Mouse (Mus musculus): ENCODE results near the gene Phactr1. TPM values are rescaled to one million over a fixed set of nuclear protein-coding genes. Genes with fewer than 3 reads are reported as not detected.

The Phactr1 gene
- polyA plus RNA-seq, 1 experiment from 2014 or later, result 0.34 TPM

DNA sequence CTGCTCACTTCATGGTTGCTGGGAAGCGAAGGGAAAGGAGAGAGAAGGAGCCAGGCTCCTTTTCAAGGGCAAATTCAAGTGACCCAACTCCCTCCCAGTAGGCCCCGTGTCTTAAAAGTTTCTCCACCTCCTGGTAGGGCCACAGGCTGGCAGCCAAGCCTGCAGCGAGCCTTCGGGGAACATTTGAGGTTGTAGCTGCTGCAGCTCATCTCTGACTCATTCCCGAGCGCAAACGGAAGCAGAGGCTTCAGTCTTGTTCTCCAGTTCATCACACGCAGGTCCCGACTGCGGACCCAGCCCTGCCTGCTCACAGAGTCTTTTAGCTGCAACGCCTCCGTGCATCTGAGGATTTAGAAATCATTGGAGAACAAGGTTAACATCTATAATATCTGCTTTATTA is 226.6 kb downstream of the Phactr1 start:
- no peak overlapping the region for H3K27ac ChIP-seq
- 93% methylated on average over 12 of the region's 12 CpGs for WGBS (ENCODE audit: missing documents)
- no peak overlapping the region for H3K4me3 ChIP-seq (ENCODE audit: inconsistent target)
- no peaks in the 10 kb centered on the region for H3K36me3 ChIP-seq (ENCODE audit: inconsistent target)
- H3K79me2 ChIP-seq (ENCODE audit: inconsistent target), result no peaks in the 10 kb centered on the region

DNA sequence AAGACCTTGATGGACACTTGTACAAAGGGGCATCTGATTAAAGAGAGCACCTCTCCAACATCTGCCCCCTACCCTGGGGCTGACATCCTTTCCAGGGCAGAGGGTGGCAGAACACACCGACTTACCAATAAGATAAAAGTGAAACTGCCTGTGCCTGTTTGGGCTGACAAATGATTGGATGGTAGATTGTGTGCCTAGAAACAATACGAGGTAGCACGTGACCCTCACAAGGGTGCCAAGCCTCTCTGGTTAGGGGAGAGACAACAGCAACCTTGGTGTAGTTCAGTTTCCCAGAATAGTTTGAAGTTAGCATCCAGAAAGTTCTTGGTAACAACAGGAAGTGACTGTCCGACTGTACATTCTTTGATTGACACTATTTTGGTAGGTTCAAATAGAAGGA is 234.7 kb downstream of the Phactr1 start:
- Histone ChIP-seq H3K36me3 (ENCODE audit: inconsistent target) (no peaks in the 10 kb centered on the region), H3K27ac (no peak overlapping the region), H3K4me3 (ENCODE audit: inconsistent target) (no peak overlapping the region), H3K79me2 (ENCODE audit: inconsistent target) (no peaks in the 10 kb centered on the region)
- 33% methylated on average over 4 of the region's 4 CpGs for WGBS (ENCODE audit: missing documents)

DNA sequence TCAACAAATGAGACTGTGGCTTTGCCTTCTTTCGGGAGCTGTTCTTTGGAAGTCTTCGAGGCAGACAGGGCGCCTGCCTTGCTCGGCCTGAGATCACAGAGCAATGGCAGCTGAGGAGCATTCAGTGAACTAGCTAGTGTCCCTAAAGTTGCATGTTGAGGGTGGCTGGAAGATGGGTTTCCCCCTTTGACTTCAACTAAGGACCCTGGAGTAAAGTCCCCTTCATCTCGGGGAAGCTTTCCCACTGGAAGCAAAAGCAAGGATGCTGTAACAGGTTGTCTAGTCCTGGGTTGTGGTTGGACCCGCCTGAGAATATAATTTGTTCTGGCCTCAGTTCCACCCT is 235.4 kb downstream of the Phactr1 start:
- Histone ChIP-seq H3K36me3 (ENCODE audit: inconsistent target) (no peaks in the 10 kb centered on the region), H3K4me3 (ENCODE audit: inconsistent target) (no peak overlapping the region), H3K27ac (no peak overlapping the region), H3K79me2 (ENCODE audit: inconsistent target) (no peaks in the 10 kb centered on the region)
- WGBS (ENCODE audit: missing documents), result 37% methylated on average over 6 of the region's 6 CpGs

DNA sequence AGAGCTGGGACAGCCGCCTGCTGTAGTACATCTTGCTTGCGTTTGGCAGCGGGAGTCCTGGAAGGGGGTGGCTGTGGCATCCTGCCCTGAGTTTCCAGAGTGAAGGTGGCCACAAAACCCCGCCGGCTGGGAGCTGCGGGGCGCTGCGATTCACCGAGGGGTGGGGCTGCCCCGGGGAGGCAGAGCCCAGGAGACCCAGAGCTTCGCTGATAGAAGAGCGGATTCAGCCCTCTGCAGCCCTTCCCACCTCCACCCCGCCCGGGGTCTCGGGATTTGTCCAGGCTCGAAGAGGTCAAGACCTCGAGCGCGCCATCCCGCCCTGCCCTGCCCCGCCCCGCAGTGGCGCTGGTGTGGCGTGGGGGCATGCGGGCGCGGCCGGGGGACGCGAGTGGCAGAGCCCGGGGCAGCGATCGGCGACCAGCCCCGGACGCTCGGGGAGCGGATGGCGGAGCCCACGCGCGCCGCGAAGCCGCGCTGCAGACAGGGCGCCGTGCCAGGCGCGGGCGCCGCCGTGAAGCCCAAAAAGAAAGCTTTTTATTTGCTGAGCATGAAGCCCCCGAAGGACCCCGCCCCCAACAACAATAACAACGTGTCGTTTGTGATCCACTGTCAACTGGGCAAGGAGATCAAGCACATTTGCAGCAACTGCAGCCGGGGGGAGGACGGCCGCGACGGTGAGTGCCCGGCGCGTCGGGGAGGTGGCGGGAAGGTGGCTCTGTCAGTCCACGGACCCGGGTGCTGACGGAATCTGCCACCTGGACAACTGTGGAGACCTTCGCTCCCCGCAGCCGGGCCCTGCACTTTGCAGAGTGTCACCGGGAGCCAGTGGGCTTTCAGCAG is 236.0 kb downstream of the Phactr1 start:
- Histone ChIP-seq H3K4me3 (ENCODE audit: inconsistent target) (no peak overlapping the region), H3K79me2 (ENCODE audit: inconsistent target) (no peaks in the 10 kb centered on the region)
- WGBS (ENCODE audit: missing documents), result 3% methylated on average over 59 of the region's 74 CpGs

DNA sequence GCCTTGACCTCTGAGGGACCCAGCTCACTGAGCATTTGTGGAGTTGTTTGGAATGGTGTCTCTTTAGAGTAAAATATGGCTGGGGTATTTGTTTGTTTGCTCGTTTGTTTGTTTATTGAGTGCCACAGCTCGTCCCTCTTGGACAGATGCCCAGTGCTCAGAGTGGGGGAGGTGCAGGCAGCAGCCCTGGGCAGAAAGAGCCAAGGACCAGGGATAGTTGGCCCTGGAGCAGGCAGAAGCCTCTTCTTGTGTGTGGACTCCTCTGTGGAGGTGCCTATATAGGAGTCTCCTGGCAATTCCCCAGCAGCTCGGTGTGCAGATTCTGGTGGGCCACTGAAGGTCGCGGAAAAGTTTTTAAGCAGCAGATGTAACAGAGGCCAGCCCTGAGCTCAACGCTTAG is 236.8 kb downstream of the Phactr1 start:
- no peaks in the 10 kb centered on the region for H3K79me2 ChIP-seq (ENCODE audit: inconsistent target)
- no peak overlapping the region for H3K4me3 ChIP-seq (ENCODE audit: inconsistent target)
- H3K36me3 ChIP-seq (ENCODE audit: inconsistent target), result no peaks in the 10 kb centered on the region
- 71% methylated on average over 6 of the region's 6 CpGs for WGBS (ENCODE audit: missing documents)
- H3K27ac ChIP-seq, result no peak overlapping the region

More for the DNA sequence above, 236.0 kb downstream of the Phactr1 start:
- H3K36me3 ChIP-seq (ENCODE audit: inconsistent target), result no peaks in the 10 kb centered on the region
- no peak overlapping the region for H3K27ac ChIP-seq

DNA sequence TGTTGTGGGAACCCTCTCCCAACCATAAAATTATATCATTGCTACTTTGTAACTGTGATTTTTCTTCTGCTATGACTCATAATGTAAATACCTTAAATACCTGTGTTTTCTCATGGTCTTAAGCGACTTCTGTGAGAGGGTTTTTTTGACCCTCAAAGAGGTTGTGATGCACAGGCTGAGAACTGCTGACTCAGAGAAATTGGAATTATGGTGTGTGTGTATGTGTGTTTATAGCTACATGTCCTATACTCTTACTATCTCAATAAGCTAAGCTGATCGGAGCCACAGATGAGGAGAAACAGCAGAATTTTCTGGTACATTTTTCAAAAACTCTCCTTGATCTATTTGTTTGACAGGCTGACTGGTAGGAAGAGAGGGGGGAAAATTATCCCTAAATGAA is 239.6 kb downstream of the Phactr1 start:
- WGBS (ENCODE audit: missing documents), result 93% methylated on average over 2 of the region's 2 CpGs
- Histone ChIP-seq H3K27ac (no peak overlapping the region), H3K4me3 (ENCODE audit: inconsistent target) (no peak overlapping the region), H3K79me2 (ENCODE audit: inconsistent target) (no peaks in the 10 kb centered on the region), H3K36me3 (ENCODE audit: inconsistent target) (no peaks in the 10 kb centered on the region)

DNA sequence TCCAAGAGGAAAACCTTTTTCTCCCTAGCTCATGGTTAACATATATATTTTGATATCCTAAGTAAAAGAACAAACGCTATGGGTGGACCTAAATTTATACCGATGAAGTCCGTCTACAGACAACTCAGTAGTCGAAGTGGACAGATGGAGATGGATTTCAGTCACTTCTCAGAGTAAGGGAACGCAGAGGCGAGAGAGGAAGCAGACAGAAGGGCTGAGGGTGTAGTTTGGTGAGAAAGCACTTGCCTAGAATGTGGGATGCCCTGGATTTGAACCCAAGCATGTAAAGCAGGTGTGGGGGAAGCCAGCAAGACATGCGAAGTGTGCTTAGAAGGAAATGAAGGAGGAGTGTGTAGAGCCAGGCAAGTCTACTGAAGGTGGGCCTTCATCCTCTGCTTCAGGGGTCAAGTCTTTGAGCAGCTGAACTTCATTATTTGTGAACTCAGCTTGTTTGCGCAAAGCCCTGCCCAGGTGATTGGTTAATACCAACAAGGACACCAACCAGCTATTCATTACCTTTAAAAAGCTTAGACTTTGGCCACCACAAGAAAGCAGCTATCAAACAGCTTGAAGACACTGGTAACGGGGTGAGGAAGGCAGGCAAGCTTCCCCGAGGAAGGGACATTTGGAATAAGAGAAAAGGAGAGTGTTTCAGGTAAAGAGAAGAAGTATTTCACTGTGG is 241.5 kb downstream of the Phactr1 start:
- H3K36me3 ChIP-seq (ENCODE audit: inconsistent target), result no peaks in the 10 kb centered on the region
- H3K27ac ChIP-seq, result no peak overlapping the region
- no peaks in the 10 kb centered on the region for H3K79me2 ChIP-seq (ENCODE audit: inconsistent target)
- H3K4me3 ChIP-seq (ENCODE audit: inconsistent target), result no peak overlapping the region
- WGBS (ENCODE audit: missing documents), result 92% methylated on average over 9 of the region's 10 CpGs

DNA sequence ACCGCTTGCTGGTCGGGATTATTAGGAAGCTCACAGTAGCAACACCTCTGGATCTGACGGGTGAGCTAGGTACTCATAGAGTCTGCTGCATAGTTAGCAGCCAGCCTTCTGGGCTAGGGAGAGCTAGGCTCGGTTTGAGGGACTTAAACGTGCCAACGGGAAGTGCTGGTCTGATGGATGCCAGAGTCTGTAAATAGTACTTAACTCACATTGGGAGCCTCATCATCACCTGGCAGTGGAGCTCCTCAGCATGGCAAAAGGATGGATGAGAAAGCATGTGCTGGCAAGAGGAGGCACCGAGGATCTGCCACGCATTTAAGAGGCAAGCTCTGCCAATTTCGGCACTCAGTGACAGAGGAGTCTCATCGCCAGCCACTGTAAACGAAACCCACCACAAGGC is 247.4 kb downstream of the Phactr1 start:
- no peaks in the 10 kb centered on the region for H3K79me2 ChIP-seq (ENCODE audit: inconsistent target)
- WGBS (ENCODE audit: missing documents), result 90% methylated on average over 11 of the region's 11 CpGs
- no peak overlapping the region for H3K27ac ChIP-seq
- no peak overlapping the region for H3K4me3 ChIP-seq (ENCODE audit: inconsistent target)
- no peaks in the 10 kb centered on the region for H3K36me3 ChIP-seq (ENCODE audit: inconsistent target)

DNA sequence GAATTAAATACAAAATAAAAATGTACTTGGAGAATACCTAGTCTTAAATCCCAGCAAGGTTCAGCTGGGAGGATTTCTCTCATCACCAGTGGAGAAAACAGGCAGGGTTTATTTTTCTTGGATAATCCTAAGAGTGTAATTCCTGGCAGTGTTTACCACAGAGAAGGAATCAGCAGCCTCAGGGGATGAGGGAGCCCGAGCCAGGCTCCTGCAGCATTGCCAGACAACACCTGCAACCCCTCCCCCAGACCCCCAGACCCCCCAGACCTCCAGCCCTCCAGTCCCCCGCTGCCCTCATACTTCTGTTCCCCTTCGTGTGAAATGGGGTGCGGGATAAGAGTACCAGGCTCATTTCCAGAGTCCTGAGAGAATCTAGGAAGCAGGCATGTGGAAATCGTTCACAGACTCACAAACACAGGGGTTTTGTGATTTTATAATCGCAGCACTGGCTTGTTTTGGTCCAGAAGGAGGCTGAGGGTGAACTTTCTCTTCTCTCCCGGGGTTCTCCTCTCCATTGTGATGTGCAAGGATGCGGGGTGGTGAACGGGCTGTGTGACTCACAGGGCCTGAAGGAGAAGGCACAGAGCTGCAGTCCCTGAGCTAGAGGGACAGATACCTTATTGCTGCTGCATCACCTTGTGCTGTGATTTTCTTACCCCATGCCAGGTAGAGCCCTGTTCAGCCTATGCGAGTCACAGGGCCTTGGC is 249.3 kb downstream of the Phactr1 start:
- no peaks in the 10 kb centered on the region for H3K79me2 ChIP-seq (ENCODE audit: inconsistent target)
- no peak overlapping the region for H3K27ac ChIP-seq
- 61% methylated on average over 10 of the region's 10 CpGs for WGBS (ENCODE audit: missing documents)
- H3K4me3 ChIP-seq (ENCODE audit: inconsistent target), result no peak overlapping the region
- H3K36me3 ChIP-seq (ENCODE audit: inconsistent target), result no peaks in the 10 kb centered on the region

DNA sequence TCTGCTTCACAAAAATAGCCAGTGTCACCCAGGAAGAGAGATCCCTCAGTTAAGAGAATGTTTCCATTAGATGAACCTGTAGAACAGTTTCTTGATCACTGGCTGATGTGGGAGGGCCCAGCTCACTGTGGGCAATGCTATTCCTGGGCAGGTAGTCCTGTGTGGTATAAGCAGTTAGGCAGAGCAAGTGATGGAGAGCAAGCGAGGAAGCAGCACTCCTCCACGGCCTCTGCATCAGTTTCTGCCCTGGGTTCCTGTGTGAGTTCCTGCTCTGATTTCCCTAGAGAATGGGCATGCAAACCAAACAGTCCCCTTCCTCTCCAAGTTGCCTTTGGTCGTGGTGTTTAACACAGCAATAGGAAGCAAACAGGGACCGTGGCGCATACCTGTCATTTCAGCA is 251.6 kb downstream of the Phactr1 start:
- no peaks in the 10 kb centered on the region for H3K79me2 ChIP-seq (ENCODE audit: inconsistent target)
- H3K27ac ChIP-seq, result no peak overlapping the region
- no peak overlapping the region for H3K4me3 ChIP-seq (ENCODE audit: inconsistent target)
- H3K36me3 ChIP-seq (ENCODE audit: inconsistent target), result no peaks in the 10 kb centered on the region
- 91% methylated on average over 5 of the region's 5 CpGs for WGBS (ENCODE audit: missing documents)

DNA sequence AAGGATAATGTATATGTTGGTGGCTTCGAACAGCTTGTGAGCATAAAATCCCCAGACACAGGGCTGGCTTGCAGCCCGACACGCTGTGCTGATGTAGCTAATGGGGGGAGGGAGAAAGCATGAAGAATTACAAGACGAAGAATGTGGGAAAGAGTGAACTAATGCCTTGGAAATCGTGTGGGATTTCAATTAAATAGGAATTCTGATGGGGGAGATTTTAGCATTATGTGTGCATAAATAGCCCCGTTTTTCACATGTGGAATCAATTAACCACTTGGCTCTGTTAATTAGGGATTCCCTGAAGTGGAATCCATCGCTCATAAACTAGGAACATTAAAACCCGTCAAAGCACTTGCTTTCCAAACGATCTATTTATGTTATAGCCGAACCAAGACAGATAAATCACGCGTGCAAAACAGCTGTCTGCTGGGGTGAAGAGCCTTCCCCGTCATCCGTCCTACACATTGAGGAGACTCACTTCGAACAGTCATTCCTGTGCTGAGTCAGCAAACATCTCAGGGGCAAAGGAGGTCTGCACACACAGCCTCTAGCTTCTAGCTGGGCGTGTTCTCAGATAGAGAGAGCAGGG is 254.2 kb downstream of the Phactr1 start:
- no peaks in the 10 kb centered on the region for H3K36me3 ChIP-seq (ENCODE audit: inconsistent target)

DNA sequence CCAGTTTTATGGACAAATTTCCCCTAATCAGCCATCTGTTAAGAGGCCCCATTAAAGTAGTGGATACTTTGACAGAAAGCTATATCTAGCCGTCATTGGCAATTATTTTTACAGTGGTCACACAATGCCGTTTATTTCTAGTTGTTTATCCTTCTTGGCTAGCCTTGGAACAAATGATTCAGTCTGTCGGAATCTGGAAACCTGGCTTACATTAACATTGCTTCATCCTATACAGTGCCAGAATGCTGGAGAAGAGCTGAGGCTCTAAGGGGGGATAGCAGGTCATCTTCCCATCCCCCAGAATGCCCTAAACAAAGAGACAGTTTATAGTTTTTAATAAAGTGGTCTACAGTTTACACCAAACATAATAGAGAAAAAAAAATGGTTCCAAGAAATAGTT is 257.4 kb downstream of the Phactr1 start:
- no peak overlapping the region for H3K4me3 ChIP-seq (ENCODE audit: inconsistent target)
- 94% methylated on average over 3 of the region's 3 CpGs for WGBS (ENCODE audit: missing documents)
- no peaks in the 10 kb centered on the region for H3K79me2 ChIP-seq (ENCODE audit: inconsistent target)
- H3K36me3 ChIP-seq (ENCODE audit: inconsistent target), result no peaks in the 10 kb centered on the region
- H3K27ac ChIP-seq, result no peak overlapping the region

More for the DNA sequence above, 254.2 kb downstream of the Phactr1 start:
- WGBS (ENCODE audit: missing documents), result 91% methylated on average over 16 of the region's 16 CpGs
- Histone ChIP-seq H3K27ac (no peak overlapping the region), H3K79me2 (ENCODE audit: inconsistent target) (no peaks in the 10 kb centered on the region), H3K4me3 (ENCODE audit: inconsistent target) (no peak overlapping the region)

DNA sequence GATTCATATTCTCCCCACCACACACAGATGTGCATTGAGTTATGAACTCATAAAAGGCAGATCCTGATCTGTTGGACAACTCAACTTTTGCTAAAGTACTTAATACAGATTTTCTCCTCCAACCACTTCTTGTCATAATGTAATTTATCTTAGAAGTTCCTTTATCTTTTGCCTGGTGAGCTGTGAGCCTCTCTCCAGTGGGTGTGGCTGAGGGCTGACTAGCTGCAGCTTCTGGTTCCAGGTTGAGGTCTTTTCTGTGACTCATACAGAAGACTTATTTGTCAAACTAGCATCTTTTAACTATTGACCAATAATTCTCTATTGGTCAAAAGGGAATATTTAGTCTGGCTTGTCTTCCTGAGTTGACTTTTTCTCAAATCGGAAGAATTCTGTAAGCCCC is 257.9 kb downstream of the Phactr1 start:
- no peaks in the 10 kb centered on the region for H3K79me2 ChIP-seq (ENCODE audit: inconsistent target)
- H3K27ac ChIP-seq, result no peak overlapping the region
- H3K36me3 ChIP-seq (ENCODE audit: inconsistent target), result no peaks in the 10 kb centered on the region
- H3K4me3 ChIP-seq (ENCODE audit: inconsistent target), result no peak overlapping the region
- 82% methylated on average over 1 of the region's 1 CpGs for WGBS (ENCODE audit: missing documents)

DNA sequence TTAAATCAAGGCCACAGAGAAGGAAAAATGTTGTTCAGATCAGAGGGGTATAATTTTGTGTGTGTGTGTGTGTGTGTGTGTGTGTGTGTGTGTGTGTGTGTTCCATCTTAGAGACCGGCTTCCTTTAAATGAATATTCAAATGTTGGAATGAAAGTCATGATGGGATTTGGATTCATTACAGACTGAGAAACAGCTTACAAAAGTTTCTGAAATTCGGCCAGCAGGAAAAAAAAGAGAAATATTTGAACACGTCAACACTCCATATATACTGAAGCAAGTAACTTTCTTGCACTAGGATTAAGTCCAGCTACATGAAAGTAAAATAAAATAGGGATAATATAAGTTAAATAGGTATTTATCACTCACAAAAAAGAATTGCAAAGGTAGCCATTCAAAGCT is 259.8 kb downstream of the Phactr1 start:
- no peaks in the 10 kb centered on the region for H3K36me3 ChIP-seq (ENCODE audit: inconsistent target)
- no peak overlapping the region for H3K27ac ChIP-seq
- 93% methylated on average over 3 of the region's 3 CpGs for WGBS (ENCODE audit: missing documents)
- no peaks in the 10 kb centered on the region for H3K79me2 ChIP-seq (ENCODE audit: inconsistent target)
- H3K4me3 ChIP-seq (ENCODE audit: inconsistent target), result no peak overlapping the region

DNA sequence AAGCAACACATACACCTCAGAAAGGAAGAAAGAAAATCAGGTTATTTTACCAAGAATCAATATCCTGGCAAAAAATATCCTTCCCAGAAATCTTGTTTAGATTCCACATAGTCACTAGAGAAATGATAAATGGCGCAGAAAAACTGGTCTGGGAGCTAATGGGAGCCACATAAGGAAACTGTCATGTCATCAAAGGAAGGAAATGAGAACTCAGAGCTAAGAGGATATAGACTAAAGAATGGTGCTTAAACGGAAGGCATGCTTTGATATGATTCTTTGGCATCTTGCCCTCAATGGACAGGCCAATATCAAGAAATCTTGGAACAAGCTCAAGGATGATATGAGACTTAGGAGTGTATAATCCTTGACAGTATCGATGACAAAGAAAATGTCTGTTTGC is 263.7 kb downstream of the Phactr1 start:
- WGBS (ENCODE audit: missing documents), result 38% methylated on average over 3 of the region's 3 CpGs
- Histone ChIP-seq H3K27ac (no peak overlapping the region), H3K36me3 (ENCODE audit: inconsistent target) (no peaks in the 10 kb centered on the region), H3K4me3 (ENCODE audit: inconsistent target) (no peak overlapping the region), H3K79me2 (ENCODE audit: inconsistent target) (no peaks in the 10 kb centered on the region)
